Mouse (Mus musculus): ENCODE results near the gene Nsg1.

The Nsg1 gene

GRCm38 (mm10) chr5:38140893-38141292 is 18.8 kb downstream of the Nsg1 start:
- DNase-seq: peak; percentile 25 to 49

DNA sequence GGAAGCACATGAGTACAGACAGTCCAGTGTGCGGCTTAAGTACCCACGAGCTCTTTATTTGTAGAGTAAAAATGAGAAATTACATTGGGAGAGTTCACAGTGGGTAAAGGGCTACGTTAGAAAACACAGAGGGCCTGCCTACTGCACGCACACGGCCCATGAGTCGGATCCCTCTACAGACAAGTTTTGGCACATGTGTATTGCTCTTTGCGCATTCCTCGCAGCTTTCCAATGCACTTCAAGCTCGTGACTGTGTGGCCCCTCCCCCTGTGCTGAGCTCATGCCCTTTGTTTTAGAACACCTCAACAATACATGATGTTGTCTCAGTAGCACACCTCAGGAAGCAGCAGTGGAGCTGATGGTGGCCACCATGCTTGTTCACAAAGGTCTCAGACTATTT is 22.5 kb downstream of the Nsg1 start:
- DNase-seq: no peak

GRCm38 (mm10) chr5:38136247-38136646 is 23.5 kb downstream of the Nsg1 start:
- peak in 1 of 2 experiments; percentile 29 for DNase-seq

DNA sequence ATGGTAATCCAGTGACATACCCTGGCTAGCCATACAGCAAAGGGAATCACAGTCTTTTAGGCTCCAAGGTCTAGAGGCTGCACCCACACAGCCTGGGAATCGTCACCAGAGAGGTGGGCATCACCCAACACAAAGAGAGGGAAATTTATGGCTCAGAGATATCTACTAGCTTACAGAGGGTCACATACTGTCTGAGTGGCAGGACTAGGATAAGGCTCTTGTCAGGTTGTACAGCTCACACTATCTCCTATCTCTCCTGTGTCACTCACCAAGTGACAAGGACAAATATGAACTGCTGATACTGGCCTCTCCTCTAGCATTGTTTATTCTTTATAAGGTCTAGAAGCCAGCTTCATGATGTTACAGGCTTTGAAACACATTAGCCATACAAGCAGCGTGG is 30.4 kb downstream of the Nsg1 start:
- no peak for DNase-seq

DNA sequence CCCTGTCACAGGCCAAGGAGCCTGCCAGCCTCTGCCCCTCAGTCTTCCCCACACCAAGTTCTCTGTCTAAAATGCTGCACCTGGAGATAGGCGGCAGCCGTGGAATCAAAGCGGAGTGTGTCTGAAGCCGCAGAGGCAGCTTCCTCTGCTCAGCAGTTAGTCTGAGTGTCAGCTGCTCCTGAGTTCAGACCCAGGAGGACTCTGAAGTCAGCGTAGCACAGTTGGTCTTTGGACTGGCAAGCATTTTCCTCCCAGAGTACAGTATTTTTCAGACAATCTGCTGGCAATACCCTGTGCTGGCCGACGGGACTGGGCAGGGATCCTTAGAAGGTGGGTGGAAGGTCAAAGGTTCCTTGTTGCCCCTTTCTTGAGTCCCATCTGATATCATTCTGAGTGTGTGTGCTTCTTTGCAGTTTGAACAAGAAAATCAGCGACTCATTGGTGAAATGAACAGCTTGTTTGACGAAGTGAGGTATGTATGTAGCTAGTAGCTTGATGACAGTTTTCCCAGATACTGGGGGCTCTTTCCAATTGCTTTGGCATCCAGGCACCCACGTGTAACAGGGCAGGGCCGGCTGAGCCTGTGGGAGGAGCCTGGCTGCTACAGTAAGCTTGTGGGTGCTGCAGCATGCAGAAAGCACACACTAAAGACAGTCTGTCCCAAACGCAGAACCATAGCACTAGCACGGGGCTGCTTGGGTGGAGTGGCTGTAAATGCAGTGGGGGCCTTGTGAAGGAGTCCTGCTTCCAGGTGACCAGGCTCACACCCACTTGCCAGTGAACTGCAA is 33.0 kb downstream of the Nsg1 start:
- DNase-seq: peak in 1 of 2 experiments; percentile 16

DNA sequence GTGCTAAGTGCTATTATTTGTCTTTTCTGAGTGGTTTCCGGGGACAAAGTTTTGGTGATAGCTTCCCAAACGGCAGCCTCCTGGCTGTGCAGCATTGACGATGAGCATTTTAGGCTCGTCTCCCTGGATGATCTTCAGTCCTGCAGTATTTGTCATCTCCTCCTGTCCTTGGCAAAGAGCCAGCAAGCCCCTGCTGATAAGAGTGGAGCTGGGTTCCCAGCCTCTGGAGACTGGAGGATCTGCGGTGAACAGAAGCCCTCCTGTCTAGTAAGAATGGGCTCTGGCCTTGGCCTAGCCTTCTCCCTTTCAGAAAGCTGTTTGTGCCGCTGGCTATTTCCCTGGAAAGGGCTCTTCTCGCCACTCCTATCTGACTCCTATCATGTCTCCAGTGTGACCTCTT is 38.0 kb downstream of the Nsg1 start:
- no peak for DNase-seq

GRCm38 (mm10) chr5:38119268-38119667 is 40.4 kb downstream of the Nsg1 start:
- DNase-seq: no peak

GRCm38 (mm10) chr5:38117056-38117455 is 42.7 kb downstream of the Nsg1 start:
- DNase-seq: no peak

DNA sequence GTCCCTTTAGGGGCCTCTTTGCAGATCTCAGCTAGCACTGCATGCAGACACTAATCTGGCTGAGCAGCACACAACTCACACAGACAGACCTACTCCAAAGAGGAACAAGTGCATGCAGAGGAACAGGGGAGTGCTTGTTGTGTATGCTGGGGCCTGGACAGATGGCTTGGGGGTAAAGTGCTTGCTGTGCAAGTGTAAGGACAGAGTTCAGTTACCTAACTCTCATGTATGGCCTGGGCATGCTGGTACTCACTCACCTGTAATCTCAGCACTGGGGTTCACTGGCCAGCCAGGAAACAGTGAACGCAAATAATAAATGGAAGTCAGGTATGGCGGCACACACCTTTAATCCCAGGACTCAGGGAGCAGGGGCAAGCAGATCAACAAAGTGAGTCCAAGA is 45.2 kb downstream of the Nsg1 start:
- DNase-seq: no peak

DNA sequence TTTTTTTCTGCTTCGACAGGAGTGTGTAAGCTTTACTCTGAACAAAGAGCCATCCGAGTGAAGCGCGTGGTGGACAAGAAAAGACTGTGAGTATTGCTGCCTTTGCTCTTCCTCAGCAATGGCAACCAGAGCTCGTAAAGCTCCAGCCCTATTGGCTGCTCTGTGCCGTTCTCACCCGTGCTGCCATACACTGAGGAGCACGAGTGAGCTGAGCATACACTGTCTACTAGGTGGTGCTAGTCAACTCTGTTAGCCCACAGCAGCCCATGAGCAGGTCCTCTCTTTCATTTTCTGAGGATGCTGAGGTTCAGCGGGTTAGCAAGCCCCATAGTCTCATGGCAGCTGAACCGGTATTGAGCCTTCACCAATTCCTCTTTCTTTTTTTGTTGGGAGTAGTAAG is 52.9 kb downstream of the Nsg1 start:
- DNase-seq: no peak

GRCm38 (mm10) chr5:38106080-38106697 is 53.5 kb downstream of the Nsg1 start:
- no peak for DNase-seq

DNA sequence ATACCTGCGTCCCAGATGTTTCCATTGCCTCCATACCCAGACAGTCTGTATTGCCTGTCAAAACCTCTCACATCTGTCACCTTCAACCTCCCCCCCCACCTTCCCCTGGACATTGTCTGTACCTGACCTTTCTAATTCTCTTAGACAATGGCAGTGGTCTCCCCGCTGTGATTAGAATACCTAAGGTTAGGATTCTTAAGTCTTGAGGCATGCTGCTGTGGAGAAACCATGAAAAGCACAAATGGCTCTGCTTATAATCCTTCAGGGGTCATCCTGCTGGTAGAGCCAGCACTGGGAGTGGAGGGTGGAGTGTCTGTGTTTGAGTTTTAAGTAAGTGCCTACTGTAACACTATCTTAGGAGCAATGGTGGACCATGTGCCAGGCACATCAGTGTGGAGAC is 56.8 kb downstream of the Nsg1 start:
- DNase-seq: no peak

DNA sequence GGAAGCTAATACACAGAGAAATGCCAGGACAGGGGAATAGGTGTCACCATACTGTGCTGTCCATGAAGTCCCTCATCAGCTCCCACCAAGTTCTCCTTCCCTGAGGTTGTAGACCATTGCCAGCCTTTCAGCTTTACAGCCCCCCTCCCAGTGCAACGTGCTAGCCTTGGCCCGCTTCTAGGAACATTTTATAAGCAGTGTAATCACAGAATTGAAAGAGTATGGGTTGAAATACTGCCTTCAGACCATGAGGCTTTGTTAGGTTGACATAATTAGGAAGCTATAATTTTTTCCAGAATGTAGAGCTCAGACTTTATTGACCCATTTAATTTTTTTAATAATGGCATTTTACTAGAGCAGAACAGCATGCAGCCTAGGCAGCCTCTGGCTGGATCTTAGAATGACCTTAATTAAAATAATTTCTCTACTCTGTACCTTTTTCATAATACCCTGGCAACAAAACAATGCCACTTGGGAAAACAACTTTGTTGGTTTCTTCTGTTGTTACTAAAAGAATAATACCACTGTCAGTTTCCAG is 60.5 kb downstream of the Nsg1 start:
- DNase-seq: no peak

DNA sequence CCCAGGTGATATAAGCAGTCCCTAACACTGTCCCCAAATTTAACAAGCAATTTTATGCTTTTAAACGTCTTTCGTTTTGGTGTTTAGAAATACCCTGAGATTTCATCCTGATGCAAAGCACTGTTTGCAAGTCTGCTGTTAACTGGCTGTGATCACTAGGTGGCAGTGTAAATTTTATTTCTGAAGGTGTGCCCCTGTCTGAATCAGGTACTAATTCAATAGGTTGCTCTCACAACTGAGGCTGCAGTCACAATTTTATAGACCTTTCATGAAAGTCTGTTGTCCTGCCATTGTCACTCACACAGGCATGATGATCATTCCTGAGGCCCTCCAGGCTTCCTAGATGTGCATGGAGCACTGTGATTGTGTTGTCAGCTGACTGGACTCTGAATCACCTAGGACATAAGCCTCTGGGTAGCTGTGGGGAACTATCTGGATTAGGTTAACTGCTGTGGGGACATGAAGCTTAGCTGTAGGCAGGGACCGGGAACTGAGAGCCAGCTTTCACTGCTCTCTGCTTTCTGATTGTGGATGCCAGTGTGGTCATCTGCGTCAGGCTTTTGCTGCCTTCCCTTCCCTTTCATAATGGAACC is 62.1 kb downstream of the Nsg1 start:
- DNase-seq: no peak

- no peak for DNase-seq
These were observed 65.4 kb downstream of the Nsg1 start for GRCm38 (mm10) chr5:38094331-38094730.

- no peak for DNase-seq
These were observed 67.8 kb downstream of the Nsg1 start for GRCm38 (mm10) chr5:38091966-38092304.

DNA sequence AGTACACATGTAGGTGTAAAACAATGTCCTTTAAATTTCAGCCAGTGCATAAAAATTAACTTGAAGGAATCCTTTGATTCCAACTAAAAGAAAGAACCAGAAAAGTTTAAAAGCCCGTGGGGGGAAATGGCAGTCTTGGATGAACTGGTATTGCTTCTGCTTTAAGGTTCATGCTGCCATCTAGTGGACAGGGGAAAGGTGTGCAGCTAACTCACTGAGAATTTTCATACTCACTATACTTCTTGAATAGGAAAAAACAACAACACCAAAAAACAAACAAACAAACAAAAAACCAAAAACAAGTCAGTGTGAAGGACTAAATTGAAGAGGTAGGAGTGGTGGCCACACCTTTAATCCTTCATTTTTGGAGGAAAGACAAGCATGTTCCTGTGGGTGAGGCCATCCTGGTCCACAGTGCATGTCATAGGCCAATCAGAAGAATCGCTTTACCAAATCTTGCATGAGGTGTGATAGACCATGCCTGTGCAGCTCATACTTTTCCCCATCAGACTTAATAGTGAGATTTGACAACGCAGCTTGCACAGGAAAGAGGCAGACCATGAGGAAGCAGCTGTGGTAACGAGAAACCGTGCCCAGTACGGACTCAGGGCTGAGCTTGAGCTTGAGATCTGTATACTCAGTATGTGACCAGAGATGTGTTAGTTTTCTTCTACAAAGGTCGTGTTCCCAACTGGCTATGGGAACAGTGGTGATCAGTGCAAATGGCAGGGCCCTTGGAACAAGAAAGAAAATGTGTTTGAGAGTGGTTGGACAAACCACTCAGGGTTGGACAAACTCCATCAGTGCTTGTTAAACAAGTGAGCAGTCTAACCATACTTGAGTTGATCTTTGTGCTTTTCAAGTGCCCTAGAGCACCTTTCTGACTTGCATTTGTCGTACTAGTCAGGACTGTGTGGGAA is 68.4 kb downstream of the Nsg1 start:
- DNase-seq: peak; percentile 32 to 40

- no peak for DNase-seq
These were observed 69.1 kb downstream of the Nsg1 start for GRCm38 (mm10) chr5:38090581-38090980.

DNA sequence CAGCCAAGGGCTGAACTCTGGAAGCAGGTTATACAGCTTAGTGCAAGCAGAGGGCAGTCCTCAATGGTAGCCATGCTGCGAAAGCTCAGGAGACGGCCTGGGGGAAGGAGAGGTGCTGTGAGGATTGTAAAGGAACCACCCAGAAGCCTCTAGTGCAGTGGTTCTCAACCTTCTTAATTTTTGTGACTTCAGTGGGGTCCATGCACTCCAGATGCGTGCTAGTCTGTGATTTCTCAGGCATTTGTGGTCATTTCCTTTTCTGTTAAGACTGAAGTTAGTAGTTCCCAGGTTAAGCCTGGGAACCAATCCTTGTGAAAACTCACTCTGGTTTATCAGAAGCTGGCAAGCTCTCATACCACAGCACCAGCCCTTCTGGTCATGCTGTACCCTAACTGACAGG is 69.6 kb downstream of the Nsg1 start:
- no peak for DNase-seq
